Mouse (Mus musculus): Measurements from ENCODE around the gene Uba2.

DNA sequence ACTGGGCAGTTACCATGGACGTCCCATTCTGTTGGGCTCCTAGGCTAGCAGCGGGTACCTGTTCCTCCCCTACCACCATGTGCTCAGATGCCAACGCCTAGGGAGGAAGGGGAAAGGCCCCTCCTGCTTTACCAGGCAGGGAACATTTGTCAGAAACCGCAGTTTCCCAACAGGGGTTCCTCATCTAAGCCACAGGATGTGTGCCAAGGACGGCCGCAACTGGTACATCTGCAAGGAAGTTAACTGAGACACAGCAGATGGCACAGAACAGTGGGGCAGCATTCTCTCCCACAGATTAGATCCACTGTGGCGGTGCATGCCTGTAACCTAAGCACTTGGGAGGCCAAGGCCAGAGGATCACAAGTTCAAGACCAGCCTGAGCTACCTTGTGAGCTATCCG, 45.2 kb upstream of the Uba2 start:
- no peak for TF ChIP-seq EP300 (IDR thresholded peaks at IDR 0.05; ENCODE audit: insufficient read depth, low read depth, low read length)
- TF ChIP-seq CTCF (IDR thresholded peaks at IDR 0.05): no peak
